Mouse (Mus musculus) small intestine, adult 2 months (tissue): ENCODE results near the gene Olfr340. TPM values are rescaled to one million over a fixed set of nuclear protein-coding genes. Genes with fewer than 3 reads are reported as not detected.
"Not testable (repeated sequence)": the region's sequence is repeated elsewhere in the genome, so short reads cannot be mapped to it uniquely, and the experiment has no call there.

Experiments
- H3K27ac ChIP-seq: fragments of 200-500 bp; 2 replicates; pipeline ENCODE4 v1.5.1; 2012; ENCODE audit warnings: low read depth, low read length, control low read depth, inconsistent platforms; ENCODE audit not compliant: insufficient read depth
- H3K27me3 ChIP-seq: fragments of 200-500 bp; 2 replicates; pipeline ENCODE4 v1.6.1; 2012; ENCODE audit warnings: mild to moderate bottlenecking, moderate library complexity, low read length, inconsistent platforms; ENCODE audit not compliant: control insufficient read depth, insufficient read depth
- H3K36me3 ChIP-seq: fragments of 200-500 bp; 2 replicates; pipeline ENCODE4 v1.6.1; 2012; ENCODE audit warnings: mild to moderate bottlenecking, low read length, control low read depth, inconsistent platforms; ENCODE audit not compliant: control insufficient read depth, insufficient read depth
- H3K4me1 ChIP-seq: fragments of 200-500 bp; 2 replicates; pipeline ENCODE4 v1.6.1; 2012; ENCODE audit warnings: low read length, inconsistent platforms, mixed read lengths; ENCODE audit not compliant: control insufficient read depth, insufficient read depth, insufficient read length
- H3K4me3 ChIP-seq: fragments of 200-500 bp; 2 replicates; pipeline ENCODE4 v1.5.1; 2012; ENCODE audit warnings: low read depth, mild to moderate bottlenecking, control low read depth, inconsistent platforms, low read length, moderate library complexity
- CTCF ChIP-seq: fragments of 200-500 bp; IDR thresholded peaks from 2 replicates; pipeline ENCODE4 v1.5.1; 2012; ENCODE audit warnings: low read depth, mild to moderate bottlenecking, control low read depth, inconsistent platforms, low read length, moderate library complexity, mixed read lengths; ENCODE audit not compliant: insufficient replicate concordance, insufficient read length; ENCODE audit errors: extremely low read depth
- POLR2A ChIP-seq: fragments of 200-500 bp; IDR thresholded peaks from 2 replicates; pipeline ENCODE4 v1.6.1; 2012; ENCODE audit warnings: low read depth, mild to moderate bottlenecking, control low read depth, inconsistent platforms, low read length, moderate library complexity
- whole genome bisulfite sequencing: fragments of 180-500 bp; shearing (Covaris S2); methylation state at CpG from one replicate; pipeline ENCODE4 v1.1.7; 2018; 5-methylcytosine and 5-hydroxymethylcytosine counted together
- polyA plus RNA-seq: library from polyadenylated mRNA; depleted of rRNA; stranded (reverse); fragments of >200 nt; gene quantifications from 2 replicates; pipeline ENCODE4 v1.2.3, GENCODE M21; 2012; rRNA removed

Olfr340 gene
- not detected in 2 replicates for polyA plus RNA-seq

DNA sequence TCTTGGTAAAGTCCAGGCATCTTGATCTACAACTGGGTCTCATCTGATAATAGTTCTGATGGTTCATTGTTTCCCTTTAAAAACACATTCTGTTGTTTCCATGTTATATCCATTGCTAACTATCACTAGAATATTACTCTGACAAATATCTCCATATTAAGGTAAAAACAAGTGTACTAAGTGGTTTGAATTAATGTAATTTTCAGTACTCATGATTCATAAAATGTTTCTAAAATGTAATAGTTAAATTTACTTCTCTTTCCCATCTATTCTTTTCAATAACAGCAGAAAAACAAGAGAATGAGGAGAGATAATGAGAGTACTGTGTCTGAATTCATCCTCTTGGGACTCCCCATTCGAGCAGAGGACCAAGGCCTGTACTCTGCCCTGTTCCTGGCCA lies at the start of gene Olfr340:
Olfr340 (plus strand) TSS at position 301 of the 400 bp plus-strand sequence.
- no peak within 1 kb of the TSS for H3K27ac ChIP-seq
- no peak within 1 kb of the TSS for H3K4me3 ChIP-seq
- TF ChIP-seq POLR2A = no peak
- TF ChIP-seq CTCF = no peak
- no peaks in the 10 kb centered on the region for H3K4me1 ChIP-seq
- WGBS = 50% methylated on average over 1 of the region's 1 CpGs
- H3K27me3 ChIP-seq = no peaks in the 10 kb centered on the region
- H3K36me3 ChIP-seq = no peaks in the 10 kb centered on the region

DNA sequence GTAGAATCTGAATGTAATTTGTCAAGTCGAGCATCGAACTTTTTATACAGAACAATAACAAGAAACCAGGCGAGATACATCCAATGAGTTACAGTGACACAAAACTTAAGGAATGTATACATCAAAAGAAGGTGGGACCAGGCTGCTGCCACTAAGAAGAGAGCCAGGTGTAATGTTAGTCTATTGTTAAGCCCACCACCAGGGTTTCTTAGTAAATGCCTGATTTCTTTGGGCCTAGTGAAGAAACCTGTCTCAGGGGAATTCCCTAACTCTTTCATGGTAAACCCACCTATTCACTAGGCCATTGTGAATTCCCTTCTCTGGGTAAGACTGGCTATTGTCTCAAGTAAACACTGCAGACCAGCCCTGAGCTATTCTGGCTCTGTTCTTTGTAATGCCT lies 37.2 kb upstream of the Olfr340 start:
- not testable (repeated sequence) for H3K4me3 ChIP-seq, H3K36me3 ChIP-seq, H3K27ac ChIP-seq, H3K27me3 ChIP-seq, H3K4me1 ChIP-seq
- WGBS = 79% methylated on average over 3 of the region's 3 CpGs

DNA sequence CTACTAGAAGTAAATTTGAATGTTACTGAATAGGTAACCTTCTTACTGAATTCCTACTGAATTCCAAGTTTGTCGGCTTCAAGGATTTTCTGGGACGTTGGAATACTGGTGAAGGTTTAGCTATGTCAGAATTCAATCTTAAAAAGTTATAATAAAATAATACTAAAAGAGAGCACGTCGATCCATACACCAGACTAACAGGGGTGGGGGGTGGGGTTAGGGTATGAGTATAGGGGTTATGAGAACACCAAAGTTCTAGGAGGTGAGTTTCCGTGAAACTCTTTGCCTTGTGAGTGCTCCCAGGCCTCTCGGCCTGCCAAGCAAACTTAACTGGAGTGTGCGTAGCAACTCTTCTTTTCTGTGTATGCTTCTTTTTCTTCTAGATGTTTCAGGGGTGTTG lies 36.8 kb upstream of the Olfr340 start:
- 89% methylated on average over 7 of the region's 7 CpGs for WGBS
- not testable (repeated sequence) for H3K27me3 ChIP-seq, H3K27ac ChIP-seq, H3K4me3 ChIP-seq, H3K36me3 ChIP-seq, H3K4me1 ChIP-seq

DNA sequence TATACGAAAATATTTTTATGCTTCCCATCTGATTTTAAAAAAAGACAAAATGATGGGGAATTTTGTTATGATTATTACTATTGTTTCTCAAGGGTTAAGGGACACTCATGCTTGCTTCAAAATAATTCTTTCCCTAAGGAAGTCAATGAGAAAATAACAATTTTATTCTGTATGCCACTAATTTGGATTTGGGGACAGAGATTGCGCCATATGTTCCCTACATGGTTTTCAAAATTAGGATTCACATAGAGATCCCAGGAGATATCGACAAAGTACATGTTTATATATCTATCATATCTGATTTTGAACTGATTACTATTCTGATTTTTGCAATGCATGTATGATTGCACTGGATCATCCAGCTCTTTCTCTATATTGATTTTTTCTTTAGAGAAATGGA lies 33.7 kb upstream of the Olfr340 start, which contains the start of gene Olfr339:
Olfr339 (plus strand) TSS at position 301 of the 400 bp plus-strand sequence.
- no peaks in the 10 kb centered on the region for H3K4me1 ChIP-seq
- TF ChIP-seq POLR2A (no peak), CTCF (no peak)

DNA sequence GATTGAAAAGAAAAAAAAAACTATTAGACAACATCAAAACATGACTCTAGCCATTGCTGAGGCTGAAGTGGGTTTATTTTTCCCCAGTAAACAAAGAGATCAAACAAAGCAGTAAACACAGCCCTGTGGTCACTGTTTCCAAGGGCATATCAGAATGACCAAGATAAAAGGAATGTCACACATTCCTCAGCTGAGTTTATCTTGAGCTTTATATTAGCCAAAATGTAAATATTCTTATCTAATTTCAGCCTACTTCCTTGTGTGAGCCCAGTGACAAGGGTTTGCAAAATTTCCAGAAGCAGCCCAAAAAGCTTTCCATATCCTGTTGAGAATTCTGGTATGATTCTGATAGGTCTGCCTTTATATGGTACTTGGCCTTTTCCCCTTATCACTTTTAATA lies 21.2 kb downstream of the Olfr340 start:
- no peaks in the 10 kb centered on the region for H3K27me3 ChIP-seq
- H3K4me1 ChIP-seq = no peaks in the 10 kb centered on the region
- no peaks in the 10 kb centered on the region for H3K36me3 ChIP-seq
- TF ChIP-seq CTCF (no peak), POLR2A (no peak)
- no peak overlapping the region for H3K27ac ChIP-seq
- H3K4me3 ChIP-seq = no peak overlapping the region

More for the DNA sequence above, 33.7 kb upstream of the Olfr340 start, which contains the start of gene Olfr339:
- Histone ChIP-seq H3K36me3 (no peaks in the 10 kb centered on the region), H3K27ac (no peak within 1 kb of the TSS), H3K4me3 (no peak within 1 kb of the TSS), H3K27me3 (no peaks in the 10 kb centered on the region)
- 82% methylated on average over 3 of the region's 3 CpGs for WGBS

DNA sequence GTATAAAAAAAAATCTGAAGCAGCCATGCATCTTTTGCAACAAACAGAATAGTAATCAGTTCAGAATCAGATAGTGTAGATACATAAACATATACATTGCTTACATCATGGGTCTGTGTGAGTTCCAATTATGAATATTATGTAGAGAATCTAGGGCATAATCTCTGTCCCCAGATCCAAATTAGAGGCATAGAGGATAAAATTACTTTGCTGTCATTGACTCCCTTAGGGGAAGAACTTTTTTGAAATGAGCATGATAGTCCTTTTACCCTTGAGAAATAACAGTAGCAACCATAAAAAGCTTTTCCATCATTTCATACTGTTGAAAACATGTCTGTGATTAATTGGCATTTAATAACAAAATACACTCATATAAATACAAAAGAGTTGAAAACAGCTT lies 30.0 kb downstream of the Olfr340 start, which contains the start of gene Olfr341:
Olfr341 (minus strand) TSS at position 101 of the 400 bp plus-strand sequence.
- Histone ChIP-seq H3K27ac (no peak within 1 kb of the TSS), H3K27me3 (no peaks in the 10 kb centered on the region), H3K36me3 (no peaks in the 10 kb centered on the region), H3K4me1 (no peaks in the 10 kb centered on the region), H3K4me3 (no peak within 1 kb of the TSS)
- TF ChIP-seq POLR2A = no peak
- TF ChIP-seq CTCF = no peak

Other genes starting within 250 kb of the Olfr340 start
- 24.4 and 24.7 TPM in 2 replicates for gene Ptgs1, start 222.2 kb upstream of the Olfr340 start, polyA plus RNA-seq
- gene Olfr338, start 79.1 kb upstream of the Olfr340 start, polyA plus RNA-seq = not detected in 2 replicates
- not detected in 2 replicates for gene Olfr339, start 33.6 kb upstream of the Olfr340 start, polyA plus RNA-seq
- gene Olfr341, start 29.9 kb downstream of the Olfr340 start, polyA plus RNA-seq = not detected in 2 replicates
- gene Olfr342, start 72.4 kb downstream of the Olfr340 start, polyA plus RNA-seq = not detected in 2 replicates
- gene Olfr344, start 114.1 kb downstream of the Olfr340 start, polyA plus RNA-seq = not detected in 2 replicates
- not detected in 2 replicates for gene Olfr345, start 187.5 kb downstream of the Olfr340 start, polyA plus RNA-seq
- not detected in 2 replicates for gene Olfr346, start 233.2 kb downstream of the Olfr340 start, polyA plus RNA-seq